Mouse (Mus musculus) intestine, embryonic 15.5 days (tissue): ENCODE results near the gene Acd. TPM values are rescaled to one million over a fixed set of nuclear protein-coding genes. Genes with fewer than 3 reads are reported as not detected.
A peak's percentile ranks its signal among the peaks of the same experiment; 100 is the strongest.

Experiments
- ATAC-seq: fragments of 200-750 bp; cut with Nextera tagmentation; 2 replicates; pipeline ENCODE4 v1.8.0; 2017; ENCODE audit warnings: moderate TSS enrichment, moderate library complexity
- H3K27ac ChIP-seq: fragments of 300-500 bp; sonication (generic); 2 replicates; pipeline ENCODE4 v1.5.1; 2015; ENCODE audit warnings: mild to moderate bottlenecking, inconsistent platforms
- H3K27me3 ChIP-seq: fragments of 300-500 bp; sonication (generic); replicated peaks from 2 replicates; pipeline ENCODE4 v1.6.1; 2015; ENCODE audit warnings: inconsistent platforms
- H3K36me3 ChIP-seq: fragments of 300-500 bp; sonication (generic); 2 replicates; pipeline ENCODE4 v1.6.1; 2015; ENCODE audit warnings: inconsistent platforms
- H3K4me1 ChIP-seq: fragments of 300-500 bp; sonication (generic); replicated peaks from 2 replicates; pipeline ENCODE4 v1.6.1; 2015; ENCODE audit warnings: inconsistent platforms
- H3K4me2 ChIP-seq: fragments of 300-500 bp; sonication (generic); replicated peaks from 2 replicates; pipeline ENCODE4 v1.6.1; 2015; ENCODE audit warnings: mild to moderate bottlenecking, inconsistent platforms
- H3K4me3 ChIP-seq: fragments of 300-500 bp; sonication (generic); replicated peaks from 2 replicates; pipeline ENCODE4 v1.5.1; 2015; ENCODE audit warnings: inconsistent platforms
- H3K9ac ChIP-seq: fragments of 300-500 bp; sonication (generic); 2 replicates; pipeline ENCODE4 v1.6.1; 2015; ENCODE audit warnings: inconsistent platforms
- H3K9me3 ChIP-seq: fragments of 300-500 bp; sonication (generic); 2 replicates; pipeline ENCODE4 v1.6.1; 2016; ENCODE audit warnings: inconsistent platforms
- WGBS: fragments of 180-500 bp; shearing (Covaris S2); methylation state at CpG from one replicate; pipeline ENCODE4 v1.1.7; 2015; 5-methylcytosine and 5-hydroxymethylcytosine counted together
- polyA plus RNA-seq: library from polyadenylated mRNA; unstranded; fragments of >200 nt; fragmentation: Nextera tagmentation; extraction: Ambion mirVana; gene quantifications from 2 replicates; pipeline ENCODE4 v1.2.1, GENCODE M21; 2015

Gene Acd
- polyA plus RNA-seq, 1 experiment from 2014 or later = 46.1 TPM

DNA sequence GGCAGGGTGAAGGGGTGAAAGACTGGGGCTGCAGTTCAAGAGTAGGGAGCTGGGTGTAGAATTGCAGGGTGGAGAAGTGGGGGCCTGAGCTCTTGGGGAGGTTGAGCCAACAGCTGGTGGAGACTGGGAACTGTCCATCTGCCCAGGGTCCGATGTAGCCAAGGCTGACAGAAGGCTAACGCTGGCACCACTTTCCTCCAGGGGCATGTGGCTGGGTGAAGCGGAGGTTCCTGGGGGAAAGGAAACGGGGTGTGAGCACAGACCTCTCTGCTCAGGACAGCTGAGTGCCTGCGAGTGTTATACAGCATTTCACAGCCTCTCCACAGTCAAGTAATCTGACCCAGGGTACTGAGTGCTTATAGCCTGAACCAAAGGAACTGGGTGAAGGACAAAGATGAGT is 2.2 kb downstream of the Acd start:
- Histone ChIP-seq H3K27me3 (0 out of 2 replicates have a peak, but pooled peaks cover 4% of the 10 kb centered on the region), H3K27ac (no peak overlapping the region), H3K4me2 (no peak overlapping the region), H3K36me3 (peaks cover 9% of the 10 kb centered on the region; the same call in 1 of the 2 replicates), H3K4me1 (peaks cover 23% of the 10 kb centered on the region), H3K4me3 (no peak overlapping the region), H3K9ac (no peak overlapping the region), H3K9me3 (no peaks in the 10 kb centered on the region)
- WGBS = 98% methylated on average over 5 of the region's 5 CpGs
- no peak for ATAC-seq

DNA sequence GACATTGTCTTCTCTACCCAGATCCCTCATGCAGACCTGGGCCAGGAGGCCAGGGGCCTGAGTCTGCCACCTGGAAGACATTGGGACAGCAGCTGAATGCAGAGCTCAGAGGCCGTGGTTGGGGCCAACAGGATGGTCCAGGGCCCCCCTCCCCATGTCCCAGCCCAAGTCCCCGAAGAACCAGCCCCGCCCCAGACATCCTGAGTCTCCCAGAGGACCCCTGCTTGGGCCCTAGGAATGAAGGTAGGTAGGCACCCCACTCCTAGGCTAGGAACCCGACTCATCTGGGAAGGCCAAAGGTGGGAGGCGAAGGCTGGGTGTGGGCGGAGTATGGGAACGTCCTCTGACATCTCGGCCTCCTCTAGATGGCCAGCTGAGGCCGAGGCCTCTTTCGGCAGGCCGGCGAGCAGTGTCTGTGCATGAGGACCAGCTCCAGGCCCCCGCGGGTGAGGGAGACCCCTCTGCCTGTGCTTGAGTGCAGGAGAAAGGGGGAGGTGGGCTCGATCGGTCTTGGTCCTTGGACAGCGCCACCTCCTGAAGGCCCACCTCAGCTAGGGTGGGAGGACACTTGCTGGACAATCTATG is 3.6 kb downstream of the Acd start:
- Histone ChIP-seq H3K9me3 (no peaks in the 10 kb centered on the region), H3K4me3 (no peak overlapping the region), H3K27me3 (0 out of 2 replicates have a peak, but pooled peaks cover 4% of the 10 kb centered on the region), H3K36me3 (peaks cover 5% of the 10 kb centered on the region; the same call in 1 of the 2 replicates), H3K9ac (no peak overlapping the region), H3K27ac (no peak overlapping the region), H3K4me1 (peaks cover 26% of the 10 kb centered on the region), H3K4me2 (no peak overlapping the region)
- no peak for ATAC-seq
- 92% methylated on average over 17 of the region's 17 CpGs for WGBS

DNA sequence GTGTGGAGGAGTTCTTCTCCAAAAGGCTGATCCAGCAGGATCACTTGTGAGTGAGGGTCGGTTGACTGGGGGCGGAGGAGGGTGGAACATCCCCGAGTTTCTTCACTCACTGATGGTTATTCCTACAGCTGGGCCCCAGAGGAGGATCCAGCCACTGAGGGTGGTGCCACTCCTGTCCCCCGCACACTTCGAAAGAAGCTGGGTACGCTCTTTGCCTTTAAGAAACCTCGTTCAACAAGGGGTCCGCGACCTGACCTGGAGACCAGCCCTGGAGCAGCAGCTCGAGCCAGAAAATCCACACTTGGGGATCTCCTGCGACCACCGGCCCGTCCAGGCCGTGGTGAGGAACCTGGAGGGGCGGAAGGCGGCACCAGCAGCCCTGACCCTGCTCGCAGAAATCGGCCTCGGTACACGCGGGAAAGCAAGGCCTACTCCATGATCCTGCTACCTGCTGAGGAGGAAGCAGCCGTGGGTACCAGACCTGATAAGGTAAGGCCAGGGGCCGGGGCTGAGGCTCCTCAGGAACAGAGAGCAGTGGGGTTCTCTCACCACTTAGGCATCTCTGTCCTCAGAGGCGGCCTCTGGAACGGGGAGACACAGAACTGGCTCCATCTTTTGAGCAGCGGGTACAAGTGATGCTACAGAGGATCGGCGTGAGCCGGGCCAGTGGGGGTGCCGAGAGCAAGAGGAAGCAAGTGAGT is 5.7 kb downstream of the Acd start:
- no peak for ATAC-seq
- WGBS = 81% methylated on average over 30 of the region's 30 CpGs
- Histone ChIP-seq H3K4me3 (no peak overlapping the region), H3K4me1 (peaks cover 18% of the 10 kb centered on the region), H3K36me3 (peaks cover 5% of the 10 kb centered on the region; the same call in 1 of the 2 replicates), H3K27ac (no peak overlapping the region), H3K27me3 (0 out of 2 replicates have a peak, but pooled peaks cover 4% of the 10 kb centered on the region), H3K9ac (no peak overlapping the region), H3K9me3 (no peaks in the 10 kb centered on the region), H3K4me2 (no peak overlapping the region)

DNA sequence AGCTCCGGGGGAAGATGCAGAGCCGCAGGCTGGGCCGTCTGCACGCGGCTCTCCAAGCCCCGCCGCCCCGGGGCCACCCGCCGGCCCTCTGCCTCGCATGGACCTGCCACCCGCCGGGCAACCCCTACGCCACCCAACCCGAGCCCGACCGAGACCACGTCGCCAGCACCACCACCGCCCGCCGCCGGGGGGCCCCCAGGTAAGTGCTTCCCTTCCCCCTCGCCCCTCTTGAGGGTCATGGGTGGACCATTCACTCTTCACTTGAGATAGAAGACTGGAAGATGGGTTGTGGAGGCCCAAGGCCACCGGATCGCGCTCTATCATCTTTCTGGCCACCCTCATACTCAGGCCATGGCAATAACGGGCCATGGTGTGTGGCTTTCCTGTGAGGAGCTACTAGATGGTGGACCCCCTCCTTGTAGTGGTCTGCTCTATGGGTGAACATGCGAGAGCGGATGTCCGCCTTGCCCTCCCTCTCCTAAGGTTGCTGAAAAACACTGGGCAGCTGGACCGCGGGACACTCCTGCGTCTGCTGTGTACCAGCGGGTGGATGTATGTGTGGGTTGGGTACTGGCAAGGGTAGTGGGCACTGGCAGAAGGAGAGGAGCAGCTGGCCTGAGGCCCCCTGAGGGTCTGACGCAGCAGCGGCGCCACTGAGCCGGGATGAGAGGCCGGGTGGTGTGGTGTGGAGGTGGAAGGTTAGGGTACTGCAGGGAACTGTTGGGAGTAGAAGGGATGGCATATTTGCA is 6.7 kb downstream of the Acd start:
- Histone ChIP-seq H3K9me3 (no peaks in the 10 kb centered on the region), H3K27ac (no peak overlapping the region), H3K9ac (peak overlapping the region; percentile 54), H3K4me3 (peak overlapping the region; percentile 45), H3K4me2 (peak overlapping the region; percentile 98), H3K27me3 (0 out of 2 replicates have a peak, but pooled peaks cover 4% of the 10 kb centered on the region), H3K36me3 (peaks cover 5% of the 10 kb centered on the region; the same call in 1 of the 2 replicates), H3K4me1 (peaks cover 12% of the 10 kb centered on the region)
- WGBS = 12% methylated on average over 28 of the region's 40 CpGs
- ATAC-seq = peak; percentile 42

DNA sequence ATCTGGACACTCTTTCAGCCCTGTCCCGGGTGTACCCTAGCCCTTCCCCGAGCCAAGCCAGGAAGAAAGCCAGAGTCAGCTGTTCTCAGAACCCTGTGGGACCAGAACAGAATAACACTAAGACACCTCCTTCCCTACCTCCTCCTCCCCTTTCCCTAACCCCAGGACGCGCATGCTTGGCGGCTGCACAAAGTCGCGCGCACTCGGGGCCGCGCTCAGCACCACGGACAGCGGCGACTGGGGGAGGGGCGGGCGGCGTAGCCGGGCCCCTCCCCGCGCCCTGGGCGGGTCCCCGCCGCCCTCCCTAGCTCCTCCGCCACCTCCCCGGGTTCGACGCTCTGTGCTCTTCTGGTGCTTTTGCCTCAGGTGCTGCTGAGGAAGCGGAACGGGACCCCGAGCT is 7.3 kb downstream of the Acd start:
- Histone ChIP-seq H3K36me3 (peaks cover 5% of the 10 kb centered on the region; the same call in 1 of the 2 replicates), H3K27me3 (0 out of 2 replicates have a peak, but pooled peaks cover 4% of the 10 kb centered on the region), H3K4me1 (peaks cover 13% of the 10 kb centered on the region), H3K27ac (no peak overlapping the region), H3K4me2 (peak overlapping the region; percentile 98), H3K4me3 (peak overlapping the region; percentile 45), H3K9ac (peak overlapping the region; percentile 54), H3K9me3 (no peaks in the 10 kb centered on the region)
- 4% methylated on average over 30 of the region's 30 CpGs for WGBS
- peak; percentile 70 for ATAC-seq

DNA sequence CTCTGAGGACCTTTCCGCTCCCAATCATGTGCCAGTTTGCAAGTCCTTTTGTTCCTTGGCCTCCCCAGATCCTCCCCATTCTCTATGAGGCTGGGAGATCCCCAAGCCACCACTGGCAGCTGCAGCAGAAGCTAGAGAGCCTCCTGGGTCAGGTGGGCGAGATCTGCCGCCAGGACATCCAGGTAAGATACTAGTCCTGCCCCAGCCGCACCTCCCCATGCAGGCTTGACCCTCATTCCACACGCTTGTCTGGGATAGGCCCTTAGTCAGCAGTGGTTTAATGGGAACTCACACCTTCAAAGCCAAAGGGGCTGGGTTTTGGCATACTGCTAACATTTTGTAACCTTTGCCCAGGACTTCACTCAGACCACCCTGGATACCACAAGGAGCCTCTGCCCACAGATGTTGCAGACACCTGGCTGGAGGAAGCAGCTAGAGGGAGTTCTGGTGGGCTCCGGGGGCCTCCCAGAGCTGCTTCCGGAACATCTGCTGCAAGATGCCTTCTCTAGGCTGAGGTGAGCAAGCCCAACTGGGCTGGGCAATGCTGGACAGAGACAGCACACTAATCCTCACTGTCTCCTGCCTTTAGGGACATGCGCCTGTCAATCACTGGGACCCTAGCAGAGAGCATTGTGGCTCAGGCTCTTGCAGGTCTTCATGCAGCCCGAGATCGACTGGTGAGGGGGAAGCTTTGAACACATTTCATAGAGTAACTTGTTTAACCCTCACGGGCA is 8.3 kb downstream of the Acd start:
- Histone ChIP-seq H3K4me3 (no peak overlapping the region), H3K4me1 (peaks cover 16% of the 10 kb centered on the region), H3K9me3 (no peaks in the 10 kb centered on the region), H3K27ac (no peak overlapping the region), H3K9ac (no peak overlapping the region), H3K4me2 (no peak overlapping the region), H3K36me3 (peaks cover 5% of the 10 kb centered on the region; the same call in 1 of the 2 replicates), H3K27me3 (0 out of 2 replicates have a peak, but pooled peaks cover 4% of the 10 kb centered on the region)
- WGBS = 90% methylated on average over 11 of the region's 11 CpGs
- ATAC-seq = no peak

DNA sequence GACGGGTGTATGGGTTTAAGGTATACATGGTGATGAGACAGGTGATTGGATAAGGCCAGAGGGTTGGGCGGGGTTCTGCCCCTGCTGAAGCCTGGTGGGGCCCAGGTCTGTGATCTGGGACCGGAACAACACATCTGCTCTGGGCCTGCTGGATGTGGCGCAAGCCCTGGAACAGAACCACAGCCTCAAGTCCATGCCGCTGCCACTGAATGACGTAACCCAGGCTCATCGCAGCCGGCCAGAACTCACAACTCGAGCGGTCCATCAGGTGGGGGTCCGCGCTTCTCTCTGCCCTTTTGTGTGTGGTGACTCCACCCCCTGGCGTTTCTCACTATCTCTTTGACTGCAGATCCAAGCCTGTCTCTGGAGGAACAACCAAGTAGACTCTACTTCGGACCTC is 9.9 kb downstream of the Acd start:
- ATAC-seq = no peak
- WGBS = 67% methylated on average over 14 of the region's 14 CpGs

DNA sequence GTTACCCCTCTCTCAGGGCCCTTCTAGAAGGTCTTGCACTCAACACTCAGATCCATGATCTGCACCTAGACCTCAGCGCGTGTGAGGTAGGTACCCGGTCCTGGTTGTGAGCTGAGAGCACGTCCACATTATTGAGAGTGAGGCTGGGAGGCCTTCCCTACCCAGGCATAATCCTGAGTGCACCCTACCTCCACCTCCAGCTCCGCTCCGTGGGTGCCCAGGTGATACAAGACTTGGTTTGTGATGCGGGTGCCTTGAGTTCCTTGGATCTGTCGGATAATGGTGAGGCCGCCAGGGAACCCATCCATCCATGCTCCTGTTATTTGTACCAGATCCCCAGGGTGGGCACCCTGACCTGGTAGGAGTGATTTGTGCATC is 10.9 kb downstream of the Acd start:
- no peaks in the 10 kb centered on the region for H3K36me3 ChIP-seq
- WGBS = 86% methylated on average over 9 of the region's 9 CpGs
- H3K4me3 ChIP-seq = no peak overlapping the region

More for the DNA sequence above, 9.9 kb downstream of the Acd start:
- Histone ChIP-seq H3K4me2 (no peak overlapping the region), H3K36me3 (no peaks in the 10 kb centered on the region), H3K9ac (no peak overlapping the region), H3K4me1 (peaks cover 18% of the 10 kb centered on the region), H3K27me3 (0 out of 2 replicates have a peak, but pooled peaks cover 4% of the 10 kb centered on the region), H3K27ac (no peak overlapping the region), H3K9me3 (no peaks in the 10 kb centered on the region), H3K4me3 (no peak overlapping the region)

DNA sequence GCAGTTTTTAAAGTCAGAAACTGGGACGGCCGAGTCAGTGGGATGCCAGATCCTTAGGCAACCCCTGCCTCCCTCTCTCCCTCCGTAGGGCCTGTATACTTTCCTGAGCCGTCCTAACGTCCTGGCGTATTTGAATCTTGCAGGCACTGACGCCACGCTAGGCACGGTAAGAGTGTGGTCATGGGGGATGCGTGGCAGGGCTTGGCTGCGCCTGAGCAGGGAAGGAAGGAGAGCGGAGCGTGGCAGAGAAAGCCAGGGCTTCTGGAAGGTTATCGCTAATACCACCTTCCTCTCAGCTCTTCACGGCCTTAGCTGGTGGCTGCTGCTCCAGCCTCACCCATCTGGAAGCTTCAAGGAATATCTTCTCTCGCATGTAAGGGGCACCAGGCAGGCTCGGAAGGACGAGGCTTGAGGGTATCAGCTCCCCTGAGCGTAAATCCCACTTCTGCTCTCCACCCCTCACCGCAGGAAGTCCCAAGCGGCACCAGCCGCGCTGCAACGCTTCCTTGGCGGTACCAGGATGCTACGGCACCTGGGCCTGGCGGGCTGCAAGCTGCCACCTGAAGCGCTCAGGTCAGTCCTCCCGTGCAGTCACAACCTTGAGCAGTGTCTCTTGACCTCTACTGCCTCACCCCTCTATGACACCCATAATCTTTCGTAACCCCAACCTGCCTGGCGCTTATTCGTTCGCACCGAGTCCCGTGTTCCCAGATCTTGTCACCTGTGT is 11.5 kb downstream of the Acd start:
- Histone ChIP-seq H3K4me2 (no peak overlapping the region), H3K27ac (no peak overlapping the region), H3K4me1 (peaks cover 19% of the 10 kb centered on the region), H3K4me3 (no peak overlapping the region), H3K9ac (no peak overlapping the region), H3K36me3 (no peaks in the 10 kb centered on the region), H3K9me3 (no peaks in the 10 kb centered on the region), H3K27me3 (0 out of 2 replicates have a peak, but pooled peaks cover under 1% of the 10 kb centered on the region)
- no peak for ATAC-seq
- 69% methylated on average over 35 of the region's 35 CpGs for WGBS

More for the DNA sequence above, 10.9 kb downstream of the Acd start:
- Histone ChIP-seq H3K27me3 (0 out of 2 replicates have a peak, but pooled peaks cover 4% of the 10 kb centered on the region), H3K27ac (no peak overlapping the region), H3K9ac (no peak overlapping the region), H3K4me2 (no peak overlapping the region), H3K9me3 (no peaks in the 10 kb centered on the region), H3K4me1 (peaks cover 21% of the 10 kb centered on the region)
- ATAC-seq = no peak

DNA sequence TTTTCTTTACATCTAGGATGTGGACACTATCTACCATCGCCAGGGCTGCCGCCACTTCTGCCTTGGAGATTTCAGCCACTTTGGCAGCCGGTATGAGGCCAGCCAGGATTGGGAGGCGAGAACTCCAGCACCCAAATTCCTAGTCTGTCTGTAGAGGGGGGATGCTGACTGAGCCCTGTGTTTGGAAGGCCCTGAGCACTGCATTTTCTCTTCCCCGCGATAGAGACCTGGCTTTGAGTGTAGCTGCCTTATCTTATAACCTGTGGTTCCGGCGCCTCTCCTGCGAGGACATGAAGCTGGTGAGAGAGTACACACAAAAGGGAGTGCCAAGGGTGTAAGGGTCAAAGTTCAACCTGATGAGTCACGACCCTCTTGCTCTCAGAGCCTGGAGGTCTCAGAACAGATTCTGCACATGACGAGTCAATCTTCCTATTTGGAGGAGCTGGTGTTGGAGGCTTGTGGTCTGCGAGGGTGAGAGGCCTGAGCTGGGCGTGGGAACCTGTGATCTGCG is 12.6 kb downstream of the Acd start:
- no peaks in the 10 kb centered on the region for H3K27me3 ChIP-seq
- no peak overlapping the region for H3K9ac ChIP-seq
- H3K4me3 ChIP-seq = no peak overlapping the region
- H3K27ac ChIP-seq = no peak overlapping the region
- peaks cover 9% of the 10 kb centered on the region; the same call in 1 of the 2 replicates for H3K4me1 ChIP-seq
- peak; percentile 46; the same call in 1 of the 2 replicates for ATAC-seq
- H3K4me2 ChIP-seq = 0 out of 2 replicates have a peak overlapping the region, but pooled peaks have one; percentile 1
- H3K9me3 ChIP-seq = no peaks in the 10 kb centered on the region
- WGBS = 54% methylated on average over 14 of the region's 14 CpGs
- peaks cover 4% of the 10 kb centered on the region; the same call in 1 of the 2 replicates for H3K36me3 ChIP-seq

DNA sequence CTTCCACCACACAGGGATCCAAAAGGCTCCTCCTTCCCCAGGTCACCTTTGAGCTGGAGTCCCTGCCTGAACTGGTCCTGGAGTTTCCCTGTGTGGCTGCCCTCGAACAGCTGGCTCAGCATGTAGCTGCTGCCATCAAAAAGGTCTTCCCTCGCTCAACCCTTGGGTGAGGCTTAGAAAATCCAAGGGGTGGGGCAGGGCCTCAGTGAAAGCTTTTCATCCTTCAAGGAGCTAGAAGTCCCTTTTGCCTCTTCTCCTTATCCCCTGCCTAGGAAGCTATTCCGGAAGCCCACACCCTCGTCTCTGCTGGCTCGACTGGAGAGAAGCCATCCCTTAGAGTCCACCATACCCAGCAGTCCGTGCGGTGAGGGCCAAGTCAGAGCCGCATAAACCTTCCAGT is 13.4 kb downstream of the Acd start:
- no peak overlapping the region for H3K9ac ChIP-seq
- peaks cover 11% of the 10 kb centered on the region; the same call in 1 of the 2 replicates for H3K36me3 ChIP-seq
- H3K4me3 ChIP-seq = no peak overlapping the region
- WGBS = 69% methylated on average over 8 of the region's 8 CpGs
- no peaks in the 10 kb centered on the region for H3K9me3 ChIP-seq
- no peaks in the 10 kb centered on the region for H3K27me3 ChIP-seq
- no peak for ATAC-seq
- no peak overlapping the region for H3K4me2 ChIP-seq
- H3K4me1 ChIP-seq = peaks cover 9% of the 10 kb centered on the region; the same call in 1 of the 2 replicates
- no peak overlapping the region for H3K27ac ChIP-seq
